Mouse (Mus musculus) adrenal gland, adult 18-20 months (tissue): ENCODE results near the gene Gm21863. TPM values are rescaled to one million over a fixed set of nuclear protein-coding genes. Genes with fewer than 3 reads are reported as not detected.
"Not testable (repeated sequence)": the region's sequence is repeated elsewhere in the genome, so short reads cannot be mapped to it uniquely, and the experiment has no call there.

ENCODE experiments used
- DNase-seq, 2 experiments: peaks; one replicate each; pipeline ENCODE4 v3.0.0; 2021 to 2022; ENCODE audit warnings: low spot score in 2 of 2
- long read RNA-seq, 2 experiments: library from polyadenylated mRNA; stranded (forward); transcript quantifications; one replicate each; pipeline ENCODE4 v2.0.0; 2021
- total RNA-seq, 2 experiments: library from RNA; stranded (reverse); gene quantifications; 1 replicate in 1 of 2; 2 replicates in 1 of 2; pipeline ENCODE4 v1.2.3; 2021

Gm21863 gene
- total RNA-seq = not detected
- long read RNA-seq, experiment 1 = 0 reads
- long read RNA-seq, experiment 2 = 0 reads

- DNase-seq = not testable (repeated sequence)
Measured at GRCm38 (mm10) chr12:19953869-19954555, at the start of gene Gm21863. Gene Gm21863 (plus strand): TSS chr12:19954505.

GRCm38 (mm10) chr12:19928049-19928448 is 26.3 kb upstream of the Gm21863 start:
- peak; percentile 2 to 25 for DNase-seq
